Mouse (Mus musculus): ENCODE data around the gene Znrd1.
"Not testable (repeated sequence)": the region's sequence is repeated elsewhere in the genome, so short reads cannot be mapped to it uniquely, and the experiment has no call there.

Gene Znrd1

GRCm38 (mm10) chr17:36957999-36958743 lies at the start of gene Znrd1, which contains the start of gene Znrd1as:
Znrd1 (minus strand) TSS chr17:36958559.
Znrd1as (plus strand) TSS chr17:36958592.
- peak; percentile 87 for DNase-seq

- no peak for DNase-seq
Measured at GRCm38 (mm10) chr17:37003366-37003765, 45.0 kb upstream of the Znrd1 start.

DNA sequence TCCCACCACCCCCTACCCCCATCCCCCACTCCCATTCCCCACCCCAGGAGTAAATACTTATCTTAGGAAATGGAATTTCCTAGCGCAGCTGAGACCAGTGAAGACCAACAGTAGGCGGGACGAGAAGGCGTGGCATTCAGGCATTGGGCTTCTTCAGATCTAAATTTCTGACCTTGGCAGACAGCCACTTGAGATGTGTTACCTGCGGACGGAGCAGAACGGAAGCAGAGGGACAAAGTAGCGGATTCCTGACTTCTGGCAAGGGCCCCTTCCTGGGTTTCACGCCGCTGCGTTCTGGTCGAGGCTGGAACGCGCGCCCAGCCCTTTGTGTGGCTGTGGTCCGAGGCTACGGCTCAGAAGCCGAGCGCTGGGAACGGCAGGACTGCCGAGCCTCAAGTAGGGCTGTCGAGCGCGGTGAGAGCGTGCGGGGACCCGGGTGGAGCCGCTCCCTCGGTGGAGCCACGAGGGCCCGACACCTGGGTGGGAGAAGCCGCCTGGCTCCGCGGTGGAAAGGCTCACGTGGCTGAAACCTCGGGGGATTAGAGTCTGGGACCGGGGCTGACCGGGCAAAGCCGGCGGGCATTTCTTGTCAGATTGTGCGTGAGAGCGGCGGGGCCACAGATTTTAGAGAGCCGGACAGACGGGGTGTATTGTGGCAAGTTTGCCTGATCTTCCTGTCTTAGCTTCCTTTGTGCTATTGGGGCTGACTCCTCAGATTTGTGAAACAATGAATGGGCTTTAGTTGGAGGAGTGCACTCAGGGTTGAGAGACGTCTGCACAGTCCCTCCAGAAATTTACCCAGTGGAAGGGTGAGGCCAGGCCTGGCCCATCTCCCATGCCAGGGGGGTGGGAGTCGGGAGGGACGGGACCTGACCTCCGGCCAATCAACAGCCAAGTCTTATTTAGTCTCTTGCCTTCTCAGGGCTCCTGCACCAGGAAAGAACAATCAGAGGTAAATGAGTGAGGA lies 44.3 kb upstream of the Znrd1 start:
- no peak for DNase-seq

- no peak for DNase-seq
Measured at GRCm38 (mm10) chr17:37000863-37001262, 42.5 kb upstream of the Znrd1 start, which contains the start of gene Zfp57. Zfp57 (plus strand) TSS chr17:37001163.

DNA sequence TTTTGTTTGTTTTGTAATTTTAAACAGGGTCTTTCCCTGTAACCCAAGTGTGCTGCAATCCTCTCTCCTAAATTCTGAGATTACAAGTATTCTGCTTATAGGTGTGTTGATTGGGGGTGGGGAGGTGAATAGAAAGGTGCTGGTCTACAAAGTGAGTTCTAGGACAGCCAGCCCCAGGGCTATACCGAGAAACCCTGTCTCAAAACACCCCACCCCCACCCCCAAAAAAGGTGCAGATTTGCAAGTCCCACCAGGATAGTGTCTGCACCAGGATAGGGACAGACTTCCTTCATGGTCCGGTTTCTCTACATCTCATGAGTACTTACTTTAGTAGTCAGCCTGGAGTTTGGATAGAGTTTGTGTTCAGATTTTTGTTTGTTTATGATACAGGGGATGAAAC lies 40.1 kb upstream of the Znrd1 start:
- no peak for DNase-seq

- DNase-seq: peak; percentile 72
Measured at GRCm38 (mm10) chr17:36997033-36997735, 38.8 kb upstream of the Znrd1 start.

DNA sequence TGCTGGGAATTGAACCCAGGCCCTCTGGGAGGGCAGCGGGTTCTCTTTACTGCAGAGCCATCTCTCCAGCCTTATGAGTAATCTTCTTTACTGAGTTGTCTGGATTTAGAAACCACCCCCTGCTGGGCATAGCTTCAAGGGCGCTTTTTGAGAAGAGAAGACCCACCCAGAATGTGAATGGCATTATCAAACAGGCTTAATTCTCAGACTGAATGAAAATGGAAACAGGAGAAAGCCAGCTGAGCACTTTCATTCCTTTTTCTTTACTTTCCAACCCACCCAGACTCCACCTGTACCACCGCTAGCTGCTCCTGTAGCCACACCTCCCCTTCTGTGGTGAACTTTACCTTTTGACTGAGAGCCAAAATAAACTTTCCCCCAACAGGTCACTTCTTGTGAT lies 37.1 kb upstream of the Znrd1 start:
- no peak for DNase-seq

- no peak for DNase-seq
Measured at GRCm38 (mm10) chr17:36994528-36994927, 36.2 kb upstream of the Znrd1 start.

DNA sequence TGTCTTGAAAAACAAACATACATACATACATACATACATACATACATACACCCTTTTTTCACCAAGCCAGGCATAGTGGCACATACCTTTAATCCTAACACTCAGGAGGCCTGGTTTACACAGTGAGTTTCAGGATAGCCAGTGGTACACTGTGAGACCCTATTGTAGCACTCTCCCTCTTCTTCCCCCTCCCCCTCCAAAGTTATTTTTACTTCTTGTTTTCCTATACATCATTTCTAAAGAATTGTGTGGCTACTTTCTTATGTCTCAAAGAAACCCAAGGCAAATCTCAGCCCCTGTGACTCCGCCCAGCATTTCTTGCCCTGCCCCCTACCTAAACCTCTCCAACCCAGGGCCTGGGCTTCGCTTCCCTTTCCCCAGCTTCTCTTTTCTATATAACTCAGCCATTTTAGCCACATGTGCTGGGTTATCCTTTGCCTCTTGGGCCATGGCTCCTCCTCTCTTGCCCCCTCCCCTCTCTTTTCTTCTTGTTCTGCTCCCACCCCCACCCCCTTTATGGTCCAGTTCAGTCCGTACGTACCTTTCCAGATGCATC lies 35.5 kb upstream of the Znrd1 start:
- DNase-seq: no peak

DNA sequence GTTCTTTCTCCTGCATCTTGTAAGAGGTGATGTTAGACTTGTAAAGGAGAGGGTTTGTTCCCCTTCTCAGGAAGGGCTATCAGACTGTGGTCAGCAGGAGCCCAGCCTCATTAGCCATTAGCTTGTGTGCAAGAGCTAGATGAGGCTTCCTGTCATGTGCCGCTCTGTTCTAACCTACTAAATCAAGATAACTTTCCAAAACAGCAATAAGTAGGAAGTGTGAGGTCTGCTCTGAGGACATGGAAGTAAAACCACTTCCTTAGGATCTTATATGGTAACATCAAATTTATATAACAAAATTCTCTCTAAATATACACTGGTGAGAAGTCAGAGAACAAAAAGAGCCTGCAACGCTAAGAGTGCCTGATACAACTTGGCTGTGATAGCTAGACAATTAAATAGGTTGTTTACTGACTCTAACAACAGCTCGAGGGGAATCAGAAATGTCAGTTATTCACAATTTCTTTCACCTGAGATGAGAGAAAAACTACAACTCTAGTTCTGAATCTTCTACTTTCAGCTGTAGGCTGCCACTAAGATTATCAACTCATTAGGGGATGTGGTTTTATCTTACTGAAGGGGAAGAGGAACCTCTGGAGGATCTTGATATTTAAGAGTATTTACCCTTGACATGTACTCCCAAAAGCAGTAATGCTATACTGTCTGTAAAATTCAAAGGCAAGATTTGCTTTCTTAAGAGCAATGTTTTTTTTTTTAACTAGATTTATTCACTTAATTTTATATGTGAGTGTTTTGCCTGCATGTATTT lies 34.2 kb upstream of the Znrd1 start:
- DNase-seq: no peak

- not testable (repeated sequence) for DNase-seq
Measured at GRCm38 (mm10) chr17:36990630-36991029, 32.3 kb upstream of the Znrd1 start.

DNA sequence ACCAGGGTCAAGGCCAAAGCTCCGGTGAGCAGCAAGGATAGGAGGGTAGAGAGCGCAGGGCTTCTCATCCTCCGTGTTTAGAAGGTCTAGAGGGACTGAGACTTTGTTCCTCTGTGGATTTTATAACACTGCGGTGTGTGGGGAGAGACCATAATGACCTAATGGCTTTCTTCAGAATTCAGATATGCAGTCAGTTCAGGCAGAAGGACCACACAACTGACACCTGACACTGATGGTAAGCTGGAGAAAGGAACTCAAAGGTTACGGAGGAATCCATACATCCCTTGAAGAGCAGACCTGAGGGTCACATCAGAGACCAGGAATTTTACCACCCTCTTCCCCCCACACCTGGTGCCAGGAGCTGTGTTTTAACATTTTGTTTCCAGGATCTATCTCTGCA lies 31.1 kb upstream of the Znrd1 start, which contains the start of gene H2-M5:
TSS of gene H2-M5 (minus strand) at position 101 of the 400 bp plus-strand sequence.
- DNase-seq: no peak

DNA sequence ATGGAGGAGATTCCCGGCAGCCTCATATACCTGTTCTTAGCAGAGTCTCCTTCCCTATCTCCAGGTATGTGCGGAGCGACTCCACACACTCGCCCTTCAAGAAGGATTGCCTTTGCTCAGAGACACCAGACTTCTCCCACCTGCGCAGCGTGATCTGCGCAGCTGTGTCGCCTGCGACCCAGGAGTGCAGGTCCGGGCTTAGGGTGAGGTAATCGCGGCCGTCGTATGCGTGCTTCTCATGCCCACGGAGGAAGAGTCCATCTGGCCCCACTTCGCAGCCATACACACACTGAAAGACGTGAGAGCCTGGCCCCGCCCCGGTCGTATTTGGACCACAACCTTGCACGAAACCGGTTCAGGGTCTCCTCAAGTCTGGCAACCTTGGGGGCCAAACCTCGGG lies 30.1 kb upstream of the Znrd1 start:
- DNase-seq: no peak

- peak; percentile 9 for DNase-seq
Measured at GRCm38 (mm10) chr17:36982253-36983155, 24.1 kb upstream of the Znrd1 start.

GRCm38 (mm10) chr17:36981845-36982244 lies 23.5 kb upstream of the Znrd1 start:
- DNase-seq: no peak

DNA sequence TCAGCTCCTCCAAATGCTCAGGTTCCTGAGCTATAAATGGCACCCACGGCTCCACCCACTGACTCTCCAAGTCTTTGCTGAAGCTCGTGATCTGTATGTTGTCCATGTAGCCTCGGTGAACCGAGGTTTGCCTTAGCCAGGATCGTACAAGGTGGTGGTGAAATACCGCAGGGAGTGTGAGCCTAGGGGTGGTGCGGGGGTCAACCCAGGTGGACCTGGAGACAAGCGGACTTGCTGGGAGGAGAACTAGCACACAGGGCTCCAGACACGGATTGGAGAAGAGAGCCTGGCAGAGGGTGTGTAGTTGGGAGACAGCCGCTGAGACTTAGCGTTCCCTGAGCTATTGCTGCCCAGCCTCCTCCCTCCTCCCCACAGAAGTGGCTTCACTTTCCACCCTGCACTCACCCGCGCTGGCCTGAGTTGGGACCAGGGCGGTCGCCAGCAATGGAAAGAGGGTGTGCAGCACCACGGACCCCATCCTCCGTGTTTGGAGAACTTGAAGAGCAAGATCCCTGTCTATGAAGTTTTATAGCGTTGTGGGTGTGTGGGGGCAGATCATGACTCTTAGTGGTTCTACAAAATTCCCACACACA lies 23.0 kb upstream of the Znrd1 start, which contains the start of gene 2410137M14Rik:
TSS of gene 2410137M14Rik (minus strand) at position 17 of the 593 bp plus-strand sequence.
- no peak for DNase-seq

DNA sequence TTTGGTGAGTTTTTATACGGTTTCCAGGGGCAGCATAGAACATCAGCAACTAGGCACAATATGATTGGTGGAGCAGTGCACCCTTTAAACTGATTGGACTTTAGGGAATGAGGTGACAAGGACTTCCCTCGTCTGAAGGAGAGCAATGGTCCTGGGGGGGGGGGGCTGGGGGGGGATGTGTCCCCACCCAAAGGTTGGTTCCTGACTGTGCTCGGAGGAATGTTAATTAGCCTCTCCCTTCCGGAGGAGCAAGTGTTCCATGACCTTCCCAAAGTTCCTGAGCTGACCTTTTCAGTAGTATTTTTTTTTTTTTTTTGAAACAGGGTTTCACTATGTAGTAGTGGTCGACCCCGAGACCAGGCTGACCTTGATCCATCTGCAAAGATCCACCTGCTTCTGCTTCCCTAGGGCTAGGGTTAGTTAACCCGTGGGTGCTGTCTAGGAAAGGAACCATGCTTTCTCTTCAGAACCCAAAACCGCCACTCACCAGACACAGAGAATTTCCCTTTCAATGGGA lies 15.0 kb upstream of the Znrd1 start:
- DNase-seq: no peak

DNA sequence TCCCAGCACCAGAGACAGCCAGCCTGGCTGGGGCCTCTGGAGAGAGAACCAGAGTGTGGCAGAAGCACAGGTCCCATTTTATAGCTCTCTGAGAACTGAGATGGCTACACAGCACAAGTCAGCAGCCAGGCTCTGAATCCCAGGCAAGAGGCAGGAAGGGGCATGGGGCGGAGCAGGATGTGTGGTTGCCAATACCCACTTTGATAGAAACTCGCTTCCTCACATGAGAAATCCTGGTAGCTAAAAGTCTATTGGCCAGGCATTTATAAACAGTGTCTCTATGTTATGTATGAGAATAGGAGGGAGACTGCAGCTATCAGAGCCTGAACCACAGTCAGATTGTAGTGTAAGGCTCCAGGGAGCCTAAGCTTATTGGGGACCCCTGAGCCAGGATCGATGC lies 14.4 kb upstream of the Znrd1 start:
- peak; percentile 41 for DNase-seq

- no peak for DNase-seq
Measured at GRCm38 (mm10) chr17:36971172-36971850, 13.0 kb upstream of the Znrd1 start.

All from thymus, postnatal 25 days (tissue).